Mouse (Mus musculus) kidney, adult 2 months (tissue): Measurements from ENCODE around the gene Hoxa13. TPM values are rescaled to one million over a fixed set of nuclear protein-coding genes. Genes with fewer than 3 reads are reported as not detected.

Experiments
- DNase-seq: peaks from one replicate; pipeline ENCODE4 v3.0.0; 2021
- H3K27ac ChIP-seq: fragments of 200-500 bp; 2 replicates; pipeline ENCODE4 v1.5.1; 2012; ENCODE audit warnings: low read depth, low read length, control low read depth, inconsistent platforms; ENCODE audit not compliant: insufficient read depth
- H3K27me3 ChIP-seq: fragments of 200-500 bp; replicated peaks from 2 replicates; pipeline ENCODE4 v1.6.1; 2012; ENCODE audit warnings: mild to moderate bottlenecking, moderate library complexity, low read length, inconsistent platforms; ENCODE audit not compliant: control insufficient read depth, insufficient read depth
- H3K36me3 ChIP-seq: fragments of 200-500 bp; 2 replicates; pipeline ENCODE4 v1.6.1; 2012; ENCODE audit warnings: mild to moderate bottlenecking, moderate library complexity, low read length, inconsistent platforms; ENCODE audit not compliant: control insufficient read depth, insufficient read depth
- H3K4me1 ChIP-seq: fragments of 200-500 bp; 2 replicates; pipeline ENCODE4 v1.6.1; 2011; ENCODE audit warnings: low read length; ENCODE audit not compliant: control insufficient read depth, insufficient read depth
- H3K4me3 ChIP-seq: fragments of 200-500 bp; 2 replicates; pipeline ENCODE4 v1.5.1; 2011; ENCODE audit warnings: mild to moderate bottlenecking, low read depth, low read length, control low read depth; ENCODE audit not compliant: insufficient read depth
- CTCF ChIP-seq: fragments of 200-500 bp; conservative IDR thresholded peaks from 2 replicates; pipeline ENCODE4 v1.5.1; 2011; ENCODE audit warnings: low read depth, mild to moderate bottlenecking, control low read depth, low read length, moderate library complexity, mixed read lengths; ENCODE audit not compliant: insufficient read depth, insufficient read length
- POLR2A ChIP-seq: fragments of 200-500 bp; IDR thresholded peaks from one replicate; pipeline ENCODE4 v1.6.1; 2011; ENCODE audit warnings: low read depth, low read length, control low read depth
- WGBS: fragments of 180-500 bp; shearing (Covaris S2); methylation state at CpG from one replicate; pipeline ENCODE4 v1.1.7; 2018; 5-methylcytosine and 5-hydroxymethylcytosine counted together
- polyA plus RNA-seq: library from polyadenylated mRNA; depleted of rRNA; stranded (reverse); fragments of >200 nt; gene quantifications from 2 replicates; pipeline ENCODE4 v1.2.3, GENCODE M21; 2012

Hoxa13 gene
- polyA plus RNA-seq, 1 experiment, result not detected

GRCm38 (mm10) chr6:52276382-52276781, 15.7 kb upstream of the Hoxa13 start:
- H3K4me1 ChIP-seq, result no peaks in the 10 kb centered on the region
- no peak overlapping the region for H3K27ac ChIP-seq
- WGBS, result 14% methylated on average over 6 of the region's 6 CpGs
- DNase-seq, result no peak
- no peaks in the 10 kb centered on the region for H3K36me3 ChIP-seq
- TF ChIP-seq CTCF, result no peak
- TF ChIP-seq POLR2A, result no peak
- H3K27me3 ChIP-seq, result no peaks in the 10 kb centered on the region
- H3K4me3 ChIP-seq, result no peak overlapping the region

GRCm38 (mm10) chr6:52275563-52276280, 15.0 kb upstream of the Hoxa13 start:
- 27% methylated on average over 8 of the region's 8 CpGs for WGBS
- no peak overlapping the region for H3K4me3 ChIP-seq
- no peaks in the 10 kb centered on the region for H3K36me3 ChIP-seq
- no peak for TF ChIP-seq CTCF
- TF ChIP-seq POLR2A, result no peak
- DNase-seq, result no peak
- H3K27me3 ChIP-seq, result no peaks in the 10 kb centered on the region
- no peak overlapping the region for H3K27ac ChIP-seq
- no peaks in the 10 kb centered on the region for H3K4me1 ChIP-seq

- H3K4me3 ChIP-seq, result no peak overlapping the region
- H3K36me3 ChIP-seq, result no peaks in the 10 kb centered on the region
- H3K27me3 ChIP-seq, result no peaks in the 10 kb centered on the region
- no peak for DNase-seq
- no peaks in the 10 kb centered on the region for H3K4me1 ChIP-seq
- TF ChIP-seq CTCF, result no peak
- TF ChIP-seq POLR2A, result no peak
- H3K27ac ChIP-seq, result no peak overlapping the region
- 22% methylated on average over 11 of the region's 11 CpGs for WGBS
Measured at GRCm38 (mm10) chr6:52274576-52274975, 13.9 kb upstream of the Hoxa13 start.

GRCm38 (mm10) chr6:52273656-52274280, 13.1 kb upstream of the Hoxa13 start:
- Histone ChIP-seq H3K27me3 (0 out of 2 replicates have a peak, but pooled peaks cover 4% of the 10 kb centered on the region), H3K36me3 (no peaks in the 10 kb centered on the region), H3K27ac (no peak overlapping the region), H3K4me1 (no peaks in the 10 kb centered on the region), H3K4me3 (no peak overlapping the region)
- DNase-seq, result no peak
- 24% methylated on average over 22 of the region's 22 CpGs for WGBS
- TF ChIP-seq POLR2A (no peak), CTCF (no peak)

GRCm38 (mm10) chr6:52272766-52273655, 12.3 kb upstream of the Hoxa13 start:
- no peak for DNase-seq
- H3K27ac ChIP-seq, result no peak overlapping the region
- H3K4me1 ChIP-seq, result no peaks in the 10 kb centered on the region
- no peak overlapping the region for H3K4me3 ChIP-seq
- peaks cover 5% of the 10 kb centered on the region; the same call in 1 of the 2 replicates for H3K27me3 ChIP-seq
- TF ChIP-seq CTCF (no peak), POLR2A (no peak)
- H3K36me3 ChIP-seq, result no peaks in the 10 kb centered on the region
- WGBS, result 50% methylated on average over 22 of the region's 22 CpGs

- H3K4me3 ChIP-seq, result no peak overlapping the region
- no peak overlapping the region for H3K27ac ChIP-seq
- H3K4me1 ChIP-seq, result no peaks in the 10 kb centered on the region
- H3K27me3 ChIP-seq, result peaks cover 9% of the 10 kb centered on the region; the same call in 1 of the 2 replicates
- peak; percentile 79 for DNase-seq
- 13% methylated on average over 23 of the region's 23 CpGs for WGBS
- TF ChIP-seq POLR2A (no peak), CTCF (peak; percentile 68)
- no peaks in the 10 kb centered on the region for H3K36me3 ChIP-seq
Measured at GRCm38 (mm10) chr6:52270494-52271480, 10.1 kb upstream of the Hoxa13 start.
